Mouse (Mus musculus) lung, postnatal 25 days (tissue): ENCODE measurements around the gene Ccnb1ip1.

Source experiments
- DNase-seq: peaks from one replicate; pipeline ENCODE4 v3.0.0; 2022; ENCODE audit warnings: low spot score

Ccnb1ip1 gene

GRCm38 (mm10) chr14:50784391-50785250, 22.9 kb downstream of the Ccnb1ip1 start:
- DNase-seq = no peak

- DNase-seq = no peak
Observed at GRCm38 (mm10) chr14:50782166-50782565, 25.4 kb downstream of the Ccnb1ip1 start.

GRCm38 (mm10) chr14:50771342-50771741, 36.2 kb downstream of the Ccnb1ip1 start:
- no peak for DNase-seq

- no peak for DNase-seq
Observed at GRCm38 (mm10) chr14:50765736-50766135, 41.8 kb downstream of the Ccnb1ip1 start.

GRCm38 (mm10) chr14:50758416-50759085, 49.0 kb downstream of the Ccnb1ip1 start:
- DNase-seq = no peak

- no peak for DNase-seq
Observed at GRCm38 (mm10) chr14:50744994-50745393, 62.5 kb downstream of the Ccnb1ip1 start, which contains the start of gene Olfr749. Olfr749 (minus strand) TSS chr14:50745094.

DNA sequence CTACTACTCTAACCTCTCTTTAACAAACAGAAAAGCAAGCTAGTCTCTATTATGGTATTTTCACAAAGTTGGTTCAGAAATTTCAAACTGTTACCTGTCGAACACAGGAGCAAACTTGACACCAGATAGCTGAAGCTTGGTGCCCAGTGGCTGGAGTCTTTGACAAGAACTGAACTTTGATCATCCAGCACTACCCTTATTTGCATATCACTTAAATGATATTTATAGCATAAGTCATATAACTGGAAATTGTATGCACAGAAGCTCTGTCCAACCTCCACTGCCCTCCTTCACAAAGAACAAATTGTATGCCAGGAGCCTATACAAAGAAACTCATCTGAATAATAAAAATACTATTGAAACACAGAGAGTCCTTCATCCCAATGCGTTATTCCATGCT, 65.9 kb downstream of the Ccnb1ip1 start:
- DNase-seq = no peak

DNA sequence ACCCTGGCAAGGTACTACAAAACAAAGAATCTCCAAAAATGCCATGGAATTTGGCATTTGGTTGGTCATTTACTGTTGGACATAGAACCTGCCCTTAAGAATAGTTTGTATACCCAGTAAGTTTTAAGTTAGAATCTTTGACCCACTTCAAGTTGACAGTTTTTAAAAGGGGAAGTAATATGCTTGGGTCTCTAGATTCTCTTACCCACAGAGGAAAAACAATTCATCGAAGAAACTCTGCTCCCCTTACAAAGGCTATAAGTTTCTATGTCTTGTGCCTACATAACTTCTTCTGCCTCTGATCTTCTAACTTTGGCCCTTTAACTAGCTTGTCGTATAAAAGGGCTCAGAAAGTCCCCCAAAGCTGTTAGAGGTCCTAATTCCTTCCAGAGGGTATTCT, 67.2 kb downstream of the Ccnb1ip1 start:
- DNase-seq = no peak
